Mouse (Mus musculus) C2C12 (cell line): ENCODE measurements around the gene Gm20388.

Experiments
- CTCF ChIP-seq: IDR thresholded peaks from one replicate; pipeline ENCODE4 v1.5.1; 2011; ENCODE audit not compliant: control insufficient read depth, insufficient read depth, insufficient read length
- MAX ChIP-seq: IDR thresholded peaks from one replicate; pipeline ENCODE4 v1.6.1; 2011; ENCODE audit warnings: mild to moderate bottlenecking, control low read depth
- MYOG ChIP-seq: IDR thresholded peaks from one replicate; pipeline ENCODE4 v1.6.1; 2011; ENCODE audit not compliant: control insufficient read depth, insufficient read length; ENCODE audit errors: extremely low read depth
- USF1 ChIP-seq: IDR thresholded peaks from one replicate; pipeline ENCODE4 v1.6.1; 2011; ENCODE audit warnings: low read depth, mild to moderate bottlenecking, control low read depth, moderate library complexity

DNA sequence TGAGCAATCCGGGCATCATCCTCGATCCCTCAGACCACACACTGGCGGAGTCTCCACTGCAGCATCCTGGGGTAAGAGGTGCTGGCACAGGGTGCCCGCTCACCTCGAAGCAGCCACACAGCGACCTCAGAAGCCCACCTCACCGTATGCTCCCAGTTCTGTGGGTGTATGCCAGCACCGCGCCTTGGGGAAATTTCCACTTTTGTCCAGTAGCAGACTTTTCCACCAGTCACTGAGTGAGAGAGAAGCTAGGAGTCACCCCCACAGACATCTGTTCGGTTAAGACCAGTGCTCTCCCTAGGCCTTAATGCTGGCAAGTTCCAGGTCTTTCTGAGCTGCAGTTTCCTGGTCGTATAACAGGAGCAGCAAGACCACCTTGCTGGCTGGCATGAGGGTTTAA lies 1458.7 kb downstream of the Gm20388 start:
- TF ChIP-seq CTCF (no peak), MAX (no peak), USF1 (no peak), MYOG (no peak)
